Mouse (Mus musculus) left cerebral cortex, adult 11 months (tissue): ENCODE measurements around the gene Ajap1.
A peak's percentile ranks its signal among the peaks of the same experiment; 100 is the strongest.

Experiments used
- DNase-seq: peaks from one replicate; pipeline ENCODE4 v3.0.0; 2022; ENCODE audit warnings: low spot score

The Ajap1 gene

DNA sequence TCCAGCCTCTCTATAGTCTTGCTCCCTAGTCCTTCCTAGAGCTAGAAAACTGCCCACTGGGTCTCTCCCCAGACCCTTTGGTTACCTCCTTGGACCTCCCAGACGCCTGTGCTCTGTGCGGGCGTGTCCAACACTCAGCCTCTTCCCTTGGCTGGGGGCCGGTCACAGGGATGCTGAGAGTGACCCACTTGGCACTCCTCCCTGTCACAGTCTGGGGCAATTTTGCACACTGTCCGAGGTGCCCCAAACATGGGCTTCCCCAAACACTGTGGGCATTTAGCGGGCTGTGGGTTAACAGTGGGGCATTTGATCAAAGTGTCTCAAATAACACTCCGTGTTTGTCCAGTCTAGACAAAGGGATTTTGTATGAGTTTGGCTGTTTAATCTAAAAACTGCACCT lies 29.1 kb downstream of the Ajap1 start:
- no peak for DNase-seq

DNA sequence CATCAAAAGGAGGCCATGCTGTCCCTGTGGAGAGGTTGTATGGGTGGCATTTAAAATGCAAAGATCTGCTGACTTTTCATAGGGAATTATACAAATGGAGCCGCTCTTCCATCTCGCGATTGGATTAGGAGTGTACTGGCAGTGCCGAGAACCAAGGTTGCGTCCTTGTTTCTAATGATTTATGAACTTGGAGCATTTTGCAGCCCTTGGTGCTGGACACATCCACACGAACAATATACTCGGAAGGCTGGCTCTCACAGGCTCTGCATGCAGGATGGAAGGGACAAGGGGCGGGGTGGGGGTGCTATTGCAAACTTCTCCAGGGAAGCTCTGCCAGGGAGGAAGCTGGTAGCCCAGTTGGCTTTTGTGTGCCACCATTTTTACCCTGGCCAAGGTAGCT lies 31.1 kb downstream of the Ajap1 start:
- no peak for DNase-seq

DNA sequence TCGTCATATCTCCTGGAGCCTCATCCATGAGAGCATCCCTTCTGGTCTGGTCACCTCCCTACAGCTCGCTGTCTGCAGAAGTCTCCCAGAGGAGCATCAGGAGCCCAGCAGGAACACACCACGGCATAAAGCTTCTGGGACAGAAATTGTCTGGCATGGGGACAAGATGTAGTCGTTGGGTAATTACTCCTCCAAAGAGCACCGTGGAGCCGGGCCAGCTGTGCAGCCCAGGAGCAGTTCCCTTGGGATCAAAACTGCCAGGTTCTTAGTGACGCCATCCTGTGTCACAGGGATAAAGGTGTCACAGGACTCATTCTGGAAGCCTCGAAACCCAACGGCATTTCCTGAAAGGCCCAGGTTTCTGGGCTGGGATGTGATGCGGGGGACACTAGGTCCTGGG lies 40.1 kb downstream of the Ajap1 start:
- DNase-seq, result no peak

DNA sequence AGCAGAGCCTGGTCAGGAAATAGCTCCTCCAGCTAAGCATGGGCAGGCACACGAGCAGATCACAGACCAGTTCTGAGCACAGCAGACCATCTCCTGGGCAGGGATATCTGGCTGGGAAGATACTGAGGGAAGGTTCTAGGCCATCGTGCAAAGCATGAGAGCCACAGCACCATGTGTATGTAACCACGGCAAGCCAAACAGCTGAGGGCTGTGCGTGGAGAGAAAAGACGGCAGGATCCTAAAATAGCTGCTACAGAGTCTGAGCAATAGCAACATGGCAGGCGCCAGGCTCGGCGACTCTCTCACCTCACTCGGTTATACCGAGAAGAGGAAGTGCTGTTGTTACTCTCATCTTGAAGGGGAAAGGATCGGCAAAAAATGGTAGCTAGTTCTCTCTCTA lies 42.7 kb downstream of the Ajap1 start:
- DNase-seq, result peak; percentile 66

DNA sequence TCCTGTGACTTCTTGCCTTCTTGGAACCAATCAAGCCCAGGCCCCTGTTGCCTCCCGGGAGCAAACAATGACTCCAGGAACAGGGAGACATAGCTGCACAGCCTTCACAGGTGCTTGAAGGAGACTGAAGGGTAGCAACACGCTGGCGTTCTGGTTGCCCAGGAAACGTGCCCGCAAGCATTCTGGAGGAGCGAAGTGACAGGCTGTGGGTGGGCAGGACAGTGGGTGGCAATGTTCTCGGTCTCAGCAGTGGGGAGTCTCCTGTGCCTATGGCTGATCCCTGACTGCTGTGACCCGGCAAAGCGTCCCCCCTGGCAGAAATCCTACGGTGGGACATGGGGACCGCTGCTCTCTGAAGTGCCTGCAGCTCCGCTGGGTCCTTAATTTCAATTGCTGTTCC lies 43.6 kb downstream of the Ajap1 start:
- DNase-seq, result peak; percentile 77

DNA sequence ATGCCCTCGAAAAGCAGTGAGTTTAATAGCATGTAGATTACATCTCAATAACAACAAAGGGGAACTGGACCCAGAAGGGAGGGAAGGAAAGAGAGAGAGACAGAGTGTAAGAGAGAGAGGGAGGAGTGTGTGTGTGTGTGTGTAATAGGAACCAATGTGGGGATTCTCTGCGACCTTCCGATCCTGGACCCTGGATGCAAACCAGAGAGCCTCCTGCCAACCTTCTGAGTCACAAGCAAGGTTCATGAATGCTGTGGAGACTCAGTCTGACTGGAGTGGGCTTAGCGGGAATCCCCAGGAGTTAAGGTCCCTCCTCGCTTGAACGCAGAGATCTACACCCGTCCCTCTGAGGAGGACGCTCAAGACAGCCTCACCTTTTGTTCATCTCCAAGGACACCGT lies 45.4 kb downstream of the Ajap1 start:
- DNase-seq, result no peak

DNA sequence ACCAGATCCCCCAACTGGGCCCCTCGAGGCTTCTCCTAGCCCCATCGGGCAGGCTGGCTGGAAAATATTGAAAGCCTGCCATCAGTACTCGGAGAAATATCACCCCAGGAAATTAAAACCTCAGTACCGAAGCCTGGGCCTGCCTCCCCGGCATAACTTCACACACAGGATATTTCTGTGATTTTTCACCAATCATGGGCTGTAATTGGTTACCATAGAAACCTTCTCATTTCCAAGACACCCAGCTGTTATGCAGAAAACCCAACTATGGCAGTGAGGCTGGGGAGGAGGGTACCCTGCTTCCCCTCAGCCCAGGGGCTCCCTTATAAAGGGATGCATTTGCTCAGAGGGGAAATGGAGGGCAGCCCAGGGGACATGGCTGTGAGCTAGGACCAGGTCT lies 46.7 kb downstream of the Ajap1 start:
- DNase-seq, result no peak

DNA sequence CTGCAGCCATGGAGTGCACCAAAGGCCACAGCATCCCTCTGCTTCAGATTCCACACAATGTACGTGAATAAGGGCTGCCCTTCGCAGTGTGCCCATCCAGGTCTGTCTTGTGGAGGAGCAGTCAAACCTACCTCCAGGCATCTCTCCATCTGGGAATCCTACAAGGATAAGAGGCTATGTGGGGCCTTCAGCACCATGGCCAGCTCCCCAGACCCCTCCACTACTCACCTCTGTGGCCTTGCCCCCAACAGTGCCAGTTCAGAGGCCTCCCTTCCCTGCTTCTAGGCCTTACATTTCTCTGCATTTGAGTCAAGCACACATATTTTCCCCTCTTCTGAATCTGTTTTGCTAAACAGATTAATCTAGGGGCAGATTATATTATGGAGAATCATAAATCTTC lies 52.6 kb downstream of the Ajap1 start:
- no peak for DNase-seq

DNA sequence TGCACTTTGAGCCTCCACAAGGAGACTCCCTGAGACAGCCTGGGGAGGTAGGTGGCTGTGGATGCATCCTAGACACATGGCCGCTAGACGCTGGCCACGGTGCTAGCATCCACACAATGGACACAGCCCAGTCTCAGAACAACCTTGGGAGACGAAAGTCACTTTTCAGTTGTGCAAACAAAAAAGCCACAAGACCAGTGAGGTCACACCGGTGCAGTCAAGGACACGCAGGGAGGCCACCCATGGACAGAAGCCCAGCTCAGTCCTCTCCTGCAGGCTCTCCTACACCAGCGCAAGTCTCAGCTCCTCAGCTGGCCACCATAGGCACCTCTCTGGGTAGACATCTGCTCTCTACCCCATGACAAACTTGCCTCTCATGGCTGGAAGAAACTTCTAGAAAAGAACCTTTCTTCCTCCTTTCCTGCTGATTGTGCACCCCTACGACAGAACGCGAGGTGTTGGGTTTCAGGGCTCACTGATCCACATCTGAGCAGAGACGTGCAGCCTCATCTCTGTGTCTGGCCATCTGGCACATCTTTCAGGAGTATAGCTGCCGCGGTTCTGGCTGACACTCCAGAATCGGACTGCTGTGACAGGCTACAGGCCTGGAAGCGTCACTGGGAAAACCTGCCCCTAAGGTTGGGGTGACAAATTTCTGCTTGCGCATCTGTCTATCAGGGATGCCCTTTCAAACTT lies 56.5 kb downstream of the Ajap1 start:
- no peak for DNase-seq

DNA sequence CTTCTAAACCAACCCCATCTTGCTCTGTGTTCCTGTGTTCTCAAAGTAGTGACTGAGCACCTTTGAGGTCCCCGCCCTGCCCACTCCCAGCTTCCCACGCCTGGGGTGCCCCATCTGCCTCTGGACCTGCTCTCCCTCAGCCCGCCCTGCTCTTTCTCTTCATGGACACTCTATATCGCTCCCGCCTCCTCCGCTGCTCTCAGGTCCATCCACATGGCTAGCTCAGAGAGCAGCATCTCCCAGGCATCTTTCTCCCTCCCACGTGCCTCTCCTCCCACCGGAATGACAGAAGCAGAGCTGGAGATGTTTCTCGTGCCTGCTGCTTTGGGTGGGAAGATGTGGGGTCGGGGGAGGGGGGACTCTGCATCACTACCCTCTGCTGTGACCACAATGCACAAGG lies 58.3 kb downstream of the Ajap1 start:
- no peak for DNase-seq

DNA sequence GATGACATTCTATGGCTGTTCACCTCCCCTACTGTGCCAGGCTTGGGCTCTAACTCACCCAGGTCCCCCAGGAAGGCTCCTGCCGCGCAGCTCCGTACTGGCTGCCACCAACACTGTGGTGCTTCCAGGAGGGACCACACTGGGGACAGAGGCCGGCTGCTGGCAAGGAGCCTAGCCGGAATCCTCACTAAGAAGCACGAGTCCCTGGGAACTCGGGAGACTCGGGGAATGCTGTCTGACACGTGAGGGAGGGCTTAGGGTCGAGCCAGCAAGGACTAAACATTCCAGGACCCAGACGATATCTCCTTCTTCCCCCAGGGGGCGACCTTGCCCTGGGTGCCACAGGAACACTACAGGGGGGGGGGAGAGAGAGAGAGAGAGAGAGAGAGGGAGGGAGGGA lies 64.7 kb downstream of the Ajap1 start:
- no peak for DNase-seq

DNA sequence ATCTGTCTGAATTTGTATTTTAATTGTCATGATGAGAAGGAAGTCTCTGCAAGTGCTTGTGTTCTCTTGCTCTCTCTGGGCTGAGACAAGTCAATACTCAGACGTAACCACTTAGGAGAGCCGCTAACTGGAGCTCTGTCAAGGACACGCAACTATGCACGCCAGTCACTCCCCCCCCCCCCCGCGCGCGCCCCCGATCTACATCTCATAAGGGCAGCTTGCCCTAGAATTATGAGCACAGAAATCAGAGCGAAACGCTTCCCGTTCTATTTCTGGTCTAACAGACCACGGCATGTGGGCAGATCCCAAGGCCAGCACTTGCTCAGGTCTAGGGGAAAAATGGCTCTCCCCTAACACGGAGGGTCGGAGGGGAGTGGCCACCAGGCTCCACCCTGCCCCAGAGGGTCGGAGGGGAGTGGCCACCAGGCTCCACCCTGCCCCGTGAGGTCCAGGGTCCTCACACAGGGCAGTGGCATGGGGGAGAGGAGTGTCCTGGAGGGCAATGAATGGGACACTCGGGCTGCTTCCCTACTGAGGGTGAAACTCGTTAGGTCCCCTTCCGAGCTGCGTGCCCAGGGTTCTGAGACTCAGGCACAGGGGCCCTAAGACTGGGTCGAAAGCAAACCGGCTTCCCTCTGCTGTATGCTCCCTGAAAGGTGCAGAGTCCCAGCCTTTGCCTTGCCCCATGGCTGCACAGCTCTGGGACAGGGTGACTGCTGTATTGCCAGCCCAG lies 65.3 kb downstream of the Ajap1 start:
- DNase-seq, result no peak

DNA sequence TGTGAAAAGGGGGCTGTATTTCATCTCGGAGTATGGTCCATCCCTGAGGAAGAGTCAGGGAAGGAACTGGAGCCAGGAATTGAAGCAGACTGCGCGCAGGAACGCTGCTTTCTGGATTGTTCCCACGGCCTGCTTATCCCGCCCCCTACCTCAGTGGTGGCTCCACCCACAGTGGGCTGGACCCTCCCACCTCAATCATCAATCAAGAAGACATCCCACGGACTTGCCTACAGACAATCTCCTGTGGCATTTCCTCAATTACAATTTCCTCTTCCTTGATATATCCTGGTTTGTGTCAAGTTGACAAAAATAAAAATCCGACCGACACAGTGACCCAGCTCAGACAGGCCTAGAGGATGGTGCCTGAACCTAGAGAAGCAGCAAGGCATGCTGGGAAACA lies 66.5 kb downstream of the Ajap1 start:
- DNase-seq, result no peak

DNA sequence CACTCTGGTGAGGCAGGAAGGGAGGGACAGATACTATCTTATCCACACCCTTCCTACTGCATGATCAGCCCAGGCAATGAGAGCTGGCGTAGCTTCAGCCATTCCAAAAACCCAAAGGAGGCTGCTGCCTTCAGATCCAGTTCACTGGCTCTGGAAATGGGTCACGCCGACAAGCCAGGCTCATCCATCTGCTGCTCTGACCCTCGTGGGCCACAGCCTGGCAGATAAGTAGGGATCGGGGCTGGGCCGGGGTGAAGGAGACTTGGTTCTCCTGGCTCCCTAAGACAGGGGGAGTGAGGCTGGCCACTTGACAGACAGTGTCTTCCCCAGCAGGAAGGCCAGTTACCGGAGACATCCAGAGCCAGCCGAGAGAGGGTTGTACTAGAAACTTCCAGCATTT lies 84.2 kb downstream of the Ajap1 start:
- no peak for DNase-seq

DNA sequence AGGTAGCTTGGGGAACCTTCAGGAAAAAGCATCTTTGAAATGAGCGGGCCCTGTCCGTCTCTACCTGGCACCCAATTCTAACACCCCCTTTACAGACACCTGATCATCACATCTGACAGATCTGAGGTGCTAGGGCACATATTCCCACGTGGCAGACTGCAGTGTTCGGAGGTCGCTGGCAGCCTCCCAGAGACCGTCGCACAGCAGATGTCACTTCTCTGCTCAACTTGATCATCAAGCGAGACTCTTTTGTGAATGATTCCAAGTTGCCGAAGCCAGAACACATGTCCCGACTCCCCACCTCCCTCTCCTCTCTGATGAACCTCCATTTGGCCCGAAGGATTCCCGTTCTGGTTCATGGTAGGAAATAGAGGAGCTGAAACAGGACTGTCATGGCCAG lies 95.1 kb downstream of the Ajap1 start:
- DNase-seq, result no peak

DNA sequence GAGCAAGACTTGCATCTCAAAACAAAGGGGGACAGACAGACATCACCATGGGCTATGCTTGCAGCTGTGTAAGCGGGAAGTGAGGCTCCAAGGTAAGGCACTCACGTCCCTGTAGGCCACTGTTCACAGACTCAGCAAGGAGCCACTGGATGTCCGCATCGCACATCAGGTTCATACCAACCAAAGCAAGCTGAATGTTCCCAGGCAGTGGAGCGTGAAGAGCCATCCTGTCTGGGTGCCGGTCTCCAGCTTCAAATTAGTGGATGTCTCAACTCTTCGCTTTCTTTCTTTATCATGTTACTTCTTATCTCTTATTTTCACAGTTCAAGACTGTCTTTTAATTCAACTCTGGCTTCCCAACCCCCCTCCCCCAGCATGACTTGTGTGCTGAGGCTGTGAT lies 101.2 kb downstream of the Ajap1 start:
- DNase-seq, result no peak

DNA sequence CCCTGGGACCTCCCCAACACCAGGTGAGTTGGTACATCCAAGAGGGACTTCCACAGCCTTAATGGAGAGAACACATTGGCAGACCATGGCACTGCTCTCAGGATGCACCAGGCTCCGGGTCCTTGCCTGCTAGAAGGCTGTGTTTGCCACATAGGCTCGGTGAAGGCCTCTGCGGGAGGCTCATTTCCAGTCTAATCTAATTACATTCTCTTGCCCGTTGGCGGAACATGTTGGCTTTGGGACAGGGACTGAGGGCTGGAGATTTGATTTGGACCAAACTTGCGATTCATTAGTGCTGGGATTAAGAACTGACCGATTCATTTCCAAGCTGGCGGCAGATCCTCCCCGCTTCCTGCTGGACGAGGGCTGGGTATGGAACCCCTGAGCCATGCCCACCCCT lies 101.7 kb downstream of the Ajap1 start:
- no peak for DNase-seq

DNA sequence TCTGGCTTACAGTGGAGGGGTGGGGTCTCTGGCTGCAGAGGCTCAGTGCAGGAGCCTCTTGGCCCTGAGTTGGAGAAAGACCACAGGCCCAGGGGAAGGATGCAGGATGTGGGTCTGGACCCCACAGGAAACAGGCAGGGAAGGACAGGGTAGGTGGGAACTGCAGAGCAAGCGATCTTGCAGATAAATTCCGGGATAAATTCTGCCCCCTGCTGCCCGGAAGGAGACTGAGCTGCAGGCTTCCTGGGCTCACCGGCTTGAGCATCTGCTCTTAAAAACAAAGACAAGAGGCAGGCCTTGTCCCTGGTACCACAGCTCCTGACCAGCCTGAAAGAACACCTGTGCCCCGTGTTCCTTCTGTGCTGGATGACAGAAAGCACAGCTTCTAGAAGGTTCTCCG lies 104.6 kb downstream of the Ajap1 start:
- DNase-seq, result peak; percentile 40

DNA sequence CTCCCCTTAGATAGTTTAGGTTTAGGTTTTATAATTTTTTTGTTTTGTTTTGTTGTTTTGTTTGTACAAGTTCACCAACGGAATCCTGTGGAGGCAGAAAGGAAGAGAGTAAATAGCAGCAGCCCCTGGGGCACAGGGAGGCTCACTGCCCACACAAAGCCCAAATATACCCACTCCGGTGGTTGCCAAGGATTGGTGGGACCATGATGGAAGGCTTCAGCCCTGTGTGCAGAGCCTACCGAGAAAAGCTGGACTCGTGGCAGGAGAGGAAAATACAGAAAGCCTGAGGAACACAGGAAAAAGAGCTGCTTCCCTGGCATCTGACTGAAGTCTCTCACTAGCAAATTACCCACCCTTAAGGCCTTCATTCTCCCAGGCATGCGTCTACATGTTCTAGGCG lies 108.4 kb downstream of the Ajap1 start:
- no peak for DNase-seq

DNA sequence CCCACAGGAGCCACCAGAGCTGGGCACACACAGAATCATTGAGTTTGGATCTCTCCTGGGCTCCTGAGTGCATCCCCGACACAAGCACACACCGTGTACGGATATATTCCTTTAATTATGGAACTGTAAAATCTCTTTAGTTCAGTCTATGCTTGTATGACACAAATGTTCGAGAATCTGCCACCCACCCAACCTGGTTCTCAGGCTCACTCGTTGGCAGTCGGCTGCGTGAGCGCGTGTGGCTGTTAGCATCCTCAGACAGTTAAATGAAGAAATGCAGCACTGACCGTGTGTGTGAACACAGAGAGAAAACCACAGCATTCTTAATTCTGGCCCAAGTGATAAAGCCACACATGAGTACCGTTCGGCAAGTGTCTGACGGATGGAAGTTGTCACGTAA lies 109.5 kb downstream of the Ajap1 start:
- DNase-seq, result peak; percentile 37

DNA sequence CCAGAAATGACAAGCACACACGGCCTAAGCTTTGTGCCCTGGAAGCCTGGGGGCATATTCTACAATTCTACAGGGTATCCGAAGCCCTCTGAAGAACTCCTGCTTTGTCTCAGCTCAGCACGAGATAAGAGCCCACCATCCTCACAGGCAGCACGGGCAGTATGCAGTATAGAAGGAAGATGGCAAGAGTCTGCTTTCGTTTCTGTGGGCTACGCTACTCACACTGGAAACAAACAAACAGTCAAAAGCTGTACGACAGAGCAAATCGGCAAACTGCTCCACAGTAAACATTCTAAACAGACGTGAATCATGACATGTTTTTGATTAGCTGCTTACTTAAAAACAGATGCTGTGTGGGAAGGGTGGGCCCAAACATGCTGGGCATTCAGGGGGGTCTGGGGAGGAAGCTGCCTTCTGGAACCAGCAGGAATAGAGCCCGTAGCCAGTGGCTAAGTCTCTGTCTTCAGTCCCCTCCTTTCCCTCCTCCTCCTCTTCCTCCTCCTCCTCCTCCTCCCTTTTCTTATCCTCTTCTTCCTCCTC lies 113.9 kb downstream of the Ajap1 start:
- DNase-seq, result no peak

DNA sequence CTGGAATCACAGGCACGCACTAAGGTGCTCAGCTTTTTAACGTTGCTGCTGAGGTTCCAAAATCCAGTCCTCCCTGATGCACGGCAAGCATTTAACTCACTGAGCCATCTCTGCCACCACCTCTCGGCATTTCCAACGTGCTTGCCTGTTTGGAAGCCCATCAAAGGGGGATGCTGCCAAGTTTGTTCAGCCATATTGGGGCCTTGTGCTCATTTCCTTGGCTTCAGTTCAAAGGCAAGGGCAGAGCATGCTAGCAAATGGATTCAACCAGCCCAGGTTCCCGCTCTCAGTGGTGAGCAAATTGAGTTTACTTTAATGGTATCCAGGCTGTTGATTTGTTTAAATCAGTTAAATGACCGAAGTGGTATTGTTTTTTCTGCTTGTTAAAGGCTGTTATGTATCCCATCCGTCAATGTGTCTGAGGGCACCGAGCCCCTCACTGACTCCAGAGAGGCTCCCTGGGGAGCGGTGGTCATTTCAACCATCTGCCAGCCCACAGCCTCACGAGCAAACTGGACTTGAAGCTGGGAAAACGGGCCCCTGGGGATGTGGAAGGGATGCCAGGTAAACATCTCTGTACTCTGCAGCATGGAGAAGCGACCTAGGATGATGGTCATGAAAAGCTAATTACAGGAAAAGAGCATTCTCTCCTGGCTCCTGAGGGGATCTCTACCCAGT lies 121.6 kb downstream of the Ajap1 start:
- no peak for DNase-seq

DNA sequence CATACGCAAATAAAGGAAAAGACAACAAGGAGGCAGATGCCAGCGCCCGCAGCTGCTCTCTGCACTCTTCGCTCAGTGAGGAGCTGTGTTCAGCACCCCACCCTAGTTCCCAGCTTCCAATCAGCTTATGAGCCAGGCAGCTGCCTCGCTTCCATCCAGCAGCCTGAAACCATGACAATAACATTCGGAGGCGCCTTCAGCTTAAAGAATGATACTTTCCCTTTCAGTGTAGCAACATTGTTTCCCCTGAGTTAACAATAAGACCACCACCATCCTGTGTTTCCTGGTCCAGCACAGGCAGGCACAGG lies 124.4 kb downstream of the Ajap1 start:
- no peak for DNase-seq
